Mouse (Mus musculus): ENCODE measurements around the gene Plekhd1. TPM values are rescaled to one million over a fixed set of nuclear protein-coding genes. Genes with fewer than 3 reads are reported as not detected.

Gene Plekhd1
- polyA plus RNA-seq (2015; fragmentation: Nextera tagmentation; extraction: Ambion mirVana): 14.7 and 16.7 TPM in 2 replicates

DNA sequence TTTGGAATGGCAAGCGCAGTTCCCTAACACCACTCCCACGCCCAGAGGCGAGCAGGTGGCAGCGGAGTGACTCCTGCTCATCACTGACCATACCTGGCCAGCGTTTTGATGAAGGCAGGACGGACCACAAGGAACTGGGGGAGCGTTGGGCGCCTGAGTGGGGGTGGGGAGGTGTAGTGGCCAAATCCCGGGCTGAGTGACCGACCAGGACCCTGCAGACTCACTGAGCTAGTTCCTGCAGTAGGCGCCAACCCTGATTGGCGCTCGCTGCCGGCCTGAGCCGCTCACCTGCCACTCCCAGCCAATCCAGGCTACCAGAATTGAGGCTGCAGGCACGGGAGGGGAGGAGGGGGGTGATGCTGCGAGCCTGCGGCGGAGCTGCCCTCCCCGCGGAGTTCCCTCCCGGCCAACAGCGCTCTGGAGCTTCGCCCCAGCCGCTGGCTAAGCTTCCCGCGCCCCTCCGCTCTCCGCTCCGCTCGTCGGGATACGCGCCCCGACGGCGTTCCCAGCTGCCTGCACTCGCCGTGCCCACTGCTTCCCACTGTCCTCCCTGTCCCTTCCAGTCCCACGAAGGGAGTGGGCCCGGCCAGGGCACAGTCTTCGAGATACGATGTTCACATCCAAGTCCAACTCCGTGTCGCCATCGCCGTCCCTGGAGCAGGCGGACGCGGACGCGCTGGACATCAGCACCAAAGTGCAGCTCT lies at the start of gene Plekhd1:
Gene Plekhd1 (plus strand): TSS at position 323 of the 704 bp plus-strand sequence.

DNA sequence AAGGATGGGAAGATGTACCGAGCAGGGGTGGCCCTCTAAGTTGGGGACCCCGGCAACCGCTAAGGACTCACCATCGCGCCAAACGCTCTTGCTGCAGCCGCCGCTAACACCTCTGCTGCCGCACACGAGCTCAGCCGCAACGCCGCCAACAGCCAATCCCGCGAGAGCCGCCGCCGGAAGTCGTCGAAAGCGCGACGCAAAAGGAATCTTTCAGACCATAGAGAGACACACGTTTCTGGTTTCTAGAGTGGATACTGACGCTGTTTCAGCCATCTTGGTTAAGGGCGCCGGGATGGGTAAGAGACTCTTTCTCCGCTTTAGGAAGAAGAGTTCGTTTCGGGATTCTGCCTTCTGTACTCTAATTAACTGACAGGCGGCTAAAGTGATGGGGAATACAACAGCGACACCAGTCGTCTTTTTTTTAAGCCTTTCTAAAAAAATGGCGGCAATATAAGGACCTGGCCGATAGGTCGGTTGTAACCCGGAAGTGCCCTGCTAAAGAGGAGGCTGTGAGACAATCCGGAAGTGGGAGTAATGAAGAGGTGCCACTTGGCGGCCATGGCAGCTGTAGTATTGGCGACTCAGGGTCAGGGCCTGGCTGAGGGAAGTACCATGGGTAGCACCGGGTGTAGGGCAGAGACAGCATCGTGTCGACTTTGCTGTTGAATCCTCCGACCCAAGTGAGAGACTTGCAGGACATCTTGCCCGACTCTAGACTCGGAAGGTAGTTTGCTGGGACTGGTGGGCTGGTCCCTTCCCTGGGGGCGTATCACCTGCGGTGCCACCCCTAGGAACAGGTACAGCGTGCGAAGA lies 48.5 kb upstream of the Plekhd1 start, which contains the start of the genes Slc39a9 and Erh:
Gene Slc39a9 (plus strand): TSS at position 191 of the 813 bp plus-strand sequence.
Gene Erh (minus strand): TSS at position 649 of the 813 bp plus-strand sequence.

DNA sequence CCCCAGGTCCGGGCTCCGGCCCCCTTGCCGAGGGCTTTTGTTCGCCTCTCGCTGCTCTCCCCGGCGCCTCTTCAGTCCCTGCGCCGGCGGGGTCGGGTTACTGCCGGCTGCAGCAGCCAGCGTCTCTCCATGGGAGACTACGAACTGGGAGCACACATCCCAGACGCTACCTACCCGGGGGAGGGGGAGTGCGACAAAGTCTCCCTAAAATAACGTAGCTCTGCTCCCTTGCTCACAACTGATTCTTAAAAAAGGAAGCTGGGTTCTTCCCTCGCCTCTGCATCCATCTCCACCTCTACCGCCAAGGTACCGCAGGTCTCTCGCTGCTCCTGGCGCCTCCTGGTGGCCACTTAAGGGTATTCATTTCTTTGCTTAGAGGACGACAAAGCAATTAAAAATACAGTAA lies 68.0 kb downstream of the Plekhd1 start, which contains the start of gene Ccdc177:
Gene Ccdc177 (minus strand): TSS at position 292 of the 406 bp plus-strand sequence.

Other genes with a start within 250 kb of the Plekhd1 start
- gene Exd2, start 229.5 kb upstream of the Plekhd1 start, polyA plus RNA-seq (2015; fragmentation: Nextera tagmentation; extraction: Ambion mirVana): 25.4 and 28.2 TPM in 2 replicates
- gene Galnt16, start 174.3 kb upstream of the Plekhd1 start, polyA plus RNA-seq (2015; fragmentation: Nextera tagmentation; extraction: Ambion mirVana): 33.8 and 36.4 TPM in 2 replicates
- gene Slc39a9, start 48.7 kb upstream of the Plekhd1 start, polyA plus RNA-seq (2015; fragmentation: Nextera tagmentation; extraction: Ambion mirVana): 15.5 and 18.1 TPM in 2 replicates
- 223 and 240 TPM in 2 replicates for gene Erh, start 48.2 kb upstream of the Plekhd1 start, polyA plus RNA-seq (2015; fragmentation: Nextera tagmentation; extraction: Ambion mirVana)
- 1.8 and 2.0 TPM in 2 replicates for gene Ccdc177, start 68.1 kb downstream of the Plekhd1 start, polyA plus RNA-seq (2015; fragmentation: Nextera tagmentation; extraction: Ambion mirVana)
- 7.9 and 8.4 TPM in 2 replicates for gene Susd6, start 97.9 kb downstream of the Plekhd1 start, polyA plus RNA-seq (2015; fragmentation: Nextera tagmentation; extraction: Ambion mirVana)